Comparison of ENCODE assay signal across 23 mouse cellular contexts in genomic region chr2:102212096-102212495, GRCm38 (mm10). TPM values are rescaled to one million over a fixed set of nuclear protein-coding genes. Genes with fewer than 3 reads are reported as not detected.
DNase-seq lines count a peak whose midpoint lies in the region; ATAC-seq and TF ChIP-seq lines count a peak whose summit lies in the region.
"Had no signal": no experiment of that assay in that cellular context is flagged by ENCODE, and none has a peak within 500 bp of the region (broad histone marks: within the 10 kb centered on the region; RNA-seq: fewer than 3 reads in every experiment).

No protein-coding gene starts in this region.

- no peak overlapping the region for H3K4me3 ChIP-seq in forebrain, embryonic 10.5 days
- no peak overlapping the region for H3K4me3 ChIP-seq in forebrain, postnatal 0 days (ENCODE audit: low read depth, low read length)
- H3K4me3 ChIP-seq in midbrain, embryonic 10.5 days = no peak overlapping the region
- no peak overlapping the region for H3K4me3 ChIP-seq in midbrain, embryonic 14.5 days (replicated peaks; ENCODE audit: low read depth, low read length)
- no peak overlapping the region for H3K4me3 ChIP-seq in myocyte
- H3K4me3 ChIP-seq: hindbrain, embryonic 13.5 days; liver, embryonic 12.5 days; stomach, embryonic 15.5 days had no signal

- no peaks in the 10 kb centered on the region for H3K36me3 ChIP-seq in forebrain, embryonic 10.5 days (replicated peaks)
- H3K36me3 ChIP-seq in forebrain, postnatal 0 days (ENCODE audit: insufficient read depth) = no peaks in the 10 kb centered on the region
- H3K36me3 ChIP-seq in midbrain, embryonic 10.5 days = no peaks in the 10 kb centered on the region
- H3K36me3 ChIP-seq in midbrain, embryonic 14.5 days (ENCODE audit: control insufficient read depth, insufficient read depth, low read length) = no peaks in the 10 kb centered on the region
- no peaks in the 10 kb centered on the region for H3K36me3 ChIP-seq in myocyte (ENCODE audit: control insufficient read depth, insufficient read depth)
- H3K36me3 ChIP-seq: G1E; hindbrain, embryonic 13.5 days; liver, embryonic 12.5 days; stomach, embryonic 15.5 days had no signal

- no peak overlapping the region for H3ac ChIP-seq in myocyte (ENCODE audit: control insufficient read depth, insufficient read length)

- H3K4me1 ChIP-seq in forebrain, embryonic 10.5 days = peaks cover 11% of the 10 kb centered on the region
- H3K4me1 ChIP-seq in forebrain, postnatal 0 days (ENCODE audit: insufficient read depth) = no peaks in the 10 kb centered on the region
- H3K4me1 ChIP-seq in midbrain, embryonic 10.5 days = peaks cover 9% of the 10 kb centered on the region
- H3K4me1 ChIP-seq in midbrain, embryonic 14.5 days (ENCODE audit: control insufficient read depth, insufficient read depth, low read length) = peaks cover 2% of the 10 kb centered on the region
- H3K4me1 ChIP-seq: liver, embryonic 12.5 days; stomach, embryonic 15.5 days had no signal

- H3K27ac ChIP-seq in forebrain, embryonic 10.5 days = peak overlapping the region; percentile 44; the same call in 1 of the 2 replicates
- no peak overlapping the region for H3K27ac ChIP-seq in forebrain, postnatal 0 days (ENCODE audit: low read depth, low read length)
- H3K27ac ChIP-seq in midbrain, embryonic 10.5 days (replicated peaks) = peak overlapping the region; percentile 57
- no peak overlapping the region for H3K27ac ChIP-seq in midbrain, embryonic 14.5 days (replicated peaks; ENCODE audit: low read depth, low read length)
- H3K27ac ChIP-seq: hindbrain, embryonic 13.5 days; liver, embryonic 12.5 days; stomach, embryonic 15.5 days had no signal

- no peaks in the 10 kb centered on the region for H3K9me3 ChIP-seq in forebrain, embryonic 10.5 days
- H3K9me3 ChIP-seq in forebrain, postnatal 0 days (ENCODE audit: low read length) = no peaks in the 10 kb centered on the region
- H3K9me3 ChIP-seq in midbrain, embryonic 10.5 days (replicated peaks) = no peaks in the 10 kb centered on the region
- no peaks in the 10 kb centered on the region for H3K9me3 ChIP-seq in midbrain, embryonic 14.5 days (ENCODE audit: control insufficient read depth, low read length)
- H3K9me3 ChIP-seq: G1E; hindbrain, embryonic 13.5 days; liver, embryonic 12.5 days; stomach, embryonic 15.5 days had no signal

- no peak overlapping the region for H3K4me2 ChIP-seq in forebrain, postnatal 0 days (ENCODE audit: low read depth)
- H3K4me2 ChIP-seq in midbrain, embryonic 14.5 days (ENCODE audit: low read length) = no peak overlapping the region
- H3K4me2 ChIP-seq in myocyte (ENCODE audit: low read depth) = peak overlapping the region; percentile 54
- H3K4me2 ChIP-seq: heart, embryonic 11.5 days; hindbrain, embryonic 13.5 days; liver, embryonic 12.5 days; stomach, embryonic 15.5 days had no signal

- H3K9ac ChIP-seq in forebrain, postnatal 0 days = no peak overlapping the region
- H3K9ac ChIP-seq in midbrain, embryonic 14.5 days (replicated peaks; ENCODE audit: low read length) = no peak overlapping the region
- H3K9ac ChIP-seq: hindbrain, embryonic 13.5 days; liver, embryonic 12.5 days; stomach, embryonic 15.5 days had no signal

- DNase-seq in forebrain, embryonic 10.5 days (ENCODE audit: extremely low spot score, low spot score) = no peak
- no peak for DNase-seq in forebrain, postnatal 0 days
- no peak for DNase-seq in midbrain, embryonic 10.5 days (ENCODE audit: low spot score)
- no peak for DNase-seq in midbrain, embryonic 14.5 days
- DNase-seq in forelimb bud, embryonic 11.5 days (ENCODE audit: low read depth, low spot score) = peak; percentile 61
- DNase-seq in MN1 (ENCODE audit: low spot score) = no peak
- DNase-seq: adrenal gland, postnatal 25 days; cerebellum, adult 11 months; cerebellum, postnatal 10 days; heart, postnatal 10 days; lung, adult 2 months; lung, postnatal 4 days; right cerebral cortex, postnatal 14 days; thymus, adult 18-20 months; thymus, postnatal 4 days had no signal

- no peaks in the 10 kb centered on the region for H3K79me2 ChIP-seq in myocyte (ENCODE audit: control insufficient read depth, insufficient read depth)

- peaks cover 4% of the 10 kb centered on the region for H3K27me3 ChIP-seq in forebrain, embryonic 10.5 days (ENCODE audit: poor library complexity, severe bottlenecking)
- no peaks in the 10 kb centered on the region for H3K27me3 ChIP-seq in forebrain, postnatal 0 days (ENCODE audit: insufficient read depth, low read length)
- H3K27me3 ChIP-seq in midbrain, embryonic 10.5 days (ENCODE audit: low read depth, poor library complexity, severe bottlenecking) = peaks cover 3% of the 10 kb centered on the region; the same call in 1 of the 2 replicates
- no peaks in the 10 kb centered on the region for H3K27me3 ChIP-seq in midbrain, embryonic 14.5 days (ENCODE audit: control insufficient read depth, insufficient read depth, low read length)
- H3K27me3 ChIP-seq in myocyte (ENCODE audit: control insufficient read depth, insufficient read depth, insufficient read length) = no peaks in the 10 kb centered on the region
- H3K27me3 ChIP-seq: liver, embryonic 12.5 days; stomach, embryonic 15.5 days had no signal

- TF ChIP-seq POLR2A in myocyte (IDR thresholded peaks at IDR 0.05; ENCODE audit: insufficient read length, low read depth) = no peak

- no peak for ATAC-seq in forebrain, postnatal 0 days
- ATAC-seq in midbrain, embryonic 14.5 days (ENCODE audit: low FRiP score, low TSS enrichment) = no peak
- ATAC-seq in erythroblast, adult 5-6 weeks (replicated peaks; ENCODE audit: low FRiP score, poor library complexity, severe bottlenecking) = no peak
- ATAC-seq: forebrain, embryonic 16.5 days; liver, embryonic 12.5 days had no signal

- no peak for TF ChIP-seq CTCF in forebrain, postnatal 0 days (IDR thresholded peaks at IDR 0.05; ENCODE audit: low read depth)

- 27% methylated on average over 4 of the region's 4 CpGs for WGBS in forebrain, embryonic 10.5 days
- 20% methylated on average over 4 of the region's 4 CpGs for WGBS in forebrain, postnatal 0 days
- 39% methylated on average over 4 of the region's 4 CpGs for WGBS in midbrain, embryonic 10.5 days
- WGBS in midbrain, embryonic 14.5 days = 25% methylated on average over 4 of the region's 4 CpGs

TF ChIP-seq in myocyte, 11 proteins besides CTCF, POLR2A, EP300 and RAD21:
- peak in 2 of 3 experiments; percentile 35 to 38 for TF ChIP-seq MYOD1 (IDR thresholded peaks at IDR 0.05; ENCODE audit: control insufficient read depth in 1 of 3, insufficient read length in 2 of 3, low read depth in 2 of 3)
- no peak for TF ChIP-seq REST (IDR thresholded peaks at IDR 0.05; ENCODE audit: insufficient read depth, insufficient read length)

RNA-seq across cellular contexts. Expression of gene Ldlrad3, which starts 25.9 kb away (rescaled TPM):
- polyA plus RNA-seq in forebrain, embryonic 10.5 days (2016; fragmentation: Nextera tagmentation; extraction: Ambion mirVana) = 53.1 and 54.6 TPM in 2 replicates
- 20.9 and 23.4 TPM in 2 replicates for total RNA-seq in forebrain, postnatal 0 days (2014; rRNA removed)
- 14.5 and 20.9 TPM in 2 replicates for polyA plus RNA-seq in forebrain, postnatal 0 days (2015; fragmentation: Nextera tagmentation; extraction: Ambion mirVana)
- 55.8 and 64.8 TPM in 2 replicates for polyA plus RNA-seq in midbrain, embryonic 10.5 days (2016; fragmentation: Nextera tagmentation; extraction: Ambion mirVana)
- 17.9 and 34.0 TPM in 2 replicates for polyA plus RNA-seq in midbrain, embryonic 14.5 days (2014; fragmentation: Nextera tagmentation; extraction: Ambion mirVana)
- 32.1 TPM for polyA plus RNA-seq in myocyte (2012; fragmentation: generic; extraction: Trizol)
- total RNA-seq in erythroblast, adult 5-6 weeks (2015; ENCODE audit: low replicate concordance) = 6.7 and 7.7 TPM in 2 replicates
- 3.2 and 6.2 TPM in 2 replicates for total RNA-seq in erythroblast, adult 5-6 weeks (2017; ENCODE audit: low replicate concordance)

Comparison
In these comparisons a context has a peak if more than half of its experiments do, and no peak if none do; other contexts are left out.
1. H3K27ac ChIP-seq: peak in forebrain, embryonic 10.5 days (single experiment) and midbrain, embryonic 10.5 days (single experiment); none in forebrain, postnatal 0 days (single experiment) and midbrain, embryonic 14.5 days (single experiment).